Mouse (Mus musculus) stomach, embryonic 14.5 days (tissue): ENCODE results near the gene Plekha7. TPM values are rescaled to one million over a fixed set of nuclear protein-coding genes. Genes with fewer than 3 reads are reported as not detected.

ENCODE experiments used
- ATAC-seq: fragments of 200-750 bp; cut with Nextera tagmentation; 2 replicates; pipeline ENCODE4 v1.8.0; 2017; ENCODE audit warnings: low read depth, moderate TSS enrichment; ENCODE audit not compliant: insufficient number of reproducible peaks, insufficient read depth, low FRiP score
- H3K27ac ChIP-seq: fragments of 300-500 bp; sonication (generic); 2 replicates; pipeline ENCODE4 v1.5.1; 2014; ENCODE audit warnings: mild to moderate bottlenecking, low read length, moderate library complexity, mixed read lengths
- H3K27me3 ChIP-seq: fragments of 300-500 bp; sonication (generic); 2 replicates; pipeline ENCODE4 v1.6.1; 2014; ENCODE audit warnings: low read length, control low read depth, mixed read lengths; ENCODE audit not compliant: control insufficient read depth, insufficient read depth
- H3K36me3 ChIP-seq: fragments of 300-500 bp; sonication (generic); 2 replicates; pipeline ENCODE4 v1.6.1; 2014; ENCODE audit warnings: mild to moderate bottlenecking, control low read depth, low read length, moderate library complexity, mixed read lengths; ENCODE audit not compliant: control insufficient read depth, insufficient read depth
- H3K4me1 ChIP-seq: fragments of 300-500 bp; sonication (generic); 2 replicates; pipeline ENCODE4 v1.6.1; 2014; ENCODE audit warnings: low read length, control low read depth, mixed read lengths; ENCODE audit not compliant: control insufficient read depth, insufficient read depth
- H3K4me2 ChIP-seq: fragments of 300-500 bp; sonication (generic); replicated peaks from 2 replicates; pipeline ENCODE4 v1.6.1; 2014; ENCODE audit warnings: low read depth, low read length, control low read depth
- H3K4me3 ChIP-seq: fragments of 300-500 bp; sonication (generic); 2 replicates; pipeline ENCODE4 v1.5.1; 2014; ENCODE audit warnings: low read depth, low read length, control low read depth
- H3K9ac ChIP-seq: fragments of 300-500 bp; sonication (generic); replicated peaks from 2 replicates; pipeline ENCODE4 v1.6.1; 2014; ENCODE audit warnings: low read depth, mild to moderate bottlenecking, control low read depth, low read length, moderate library complexity, mixed read lengths
- H3K9me3 ChIP-seq: fragments of 300-500 bp; sonication (generic); 2 replicates; pipeline ENCODE4 v1.6.1; 2016; ENCODE audit warnings: low read depth, low read length, control low read depth; ENCODE audit not compliant: control insufficient read depth
- WGBS: fragments of 180-500 bp; shearing (Covaris S2); extraction: QIAGEN DNeasy Blood & Tissue Kit; methylation state at CpG from one replicate; pipeline ENCODE4 v1.1.7; 2014; 5-methylcytosine and 5-hydroxymethylcytosine counted together
- polyA plus RNA-seq: library from polyadenylated mRNA; unstranded; fragments of >200 nt; fragmentation: Nextera tagmentation; extraction: Ambion mirVana; gene quantifications from 2 replicates; pipeline ENCODE4 v1.2.1, GENCODE M21; 2014

The Plekha7 gene
- polyA plus RNA-seq, 1 experiment from 2014 or later, result 12.4 TPM

GRCm38 (mm10) chr7:116298851-116299250, 9.3 kb downstream of the Plekha7 start:
- H3K4me3 ChIP-seq, result no peak overlapping the region
- no peak overlapping the region for H3K4me2 ChIP-seq
- 82% methylated on average over 2 of the region's 2 CpGs for WGBS
- H3K27me3 ChIP-seq, result no peaks in the 10 kb centered on the region
- no peak overlapping the region for H3K27ac ChIP-seq
- ATAC-seq, result no peak
- peaks cover 11% of the 10 kb centered on the region for H3K4me1 ChIP-seq
- H3K9ac ChIP-seq, result no peak overlapping the region
- no peaks in the 10 kb centered on the region for H3K36me3 ChIP-seq
- H3K9me3 ChIP-seq, result no peaks in the 10 kb centered on the region

DNA sequence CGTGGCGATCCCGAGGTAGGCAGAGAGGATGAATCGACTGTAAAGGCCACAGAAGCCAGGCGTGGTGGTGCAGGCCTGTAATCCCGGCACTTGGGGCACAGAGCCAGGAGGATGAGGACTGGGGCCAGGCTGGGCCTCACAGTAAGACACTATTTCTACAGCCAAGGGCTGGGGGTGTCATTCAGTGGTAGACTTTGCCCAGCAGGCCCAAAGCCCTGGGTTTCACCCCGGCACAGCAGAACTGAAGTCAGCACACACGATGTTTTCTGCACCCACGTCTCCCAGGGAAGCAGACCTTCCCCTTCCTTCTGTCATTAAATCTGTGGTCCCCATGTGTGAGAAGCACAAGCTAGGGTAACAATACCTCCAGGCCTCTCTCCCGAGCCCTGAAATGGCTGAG, 9.8 kb downstream of the Plekha7 start:
- H3K9me3 ChIP-seq, result no peaks in the 10 kb centered on the region
- no peak overlapping the region for H3K4me3 ChIP-seq
- WGBS, result 76% methylated on average over 10 of the region's 10 CpGs
- H3K9ac ChIP-seq, result no peak overlapping the region
- peaks cover 11% of the 10 kb centered on the region for H3K4me1 ChIP-seq
- no peak overlapping the region for H3K4me2 ChIP-seq
- ATAC-seq, result no peak
- no peaks in the 10 kb centered on the region for H3K27me3 ChIP-seq
- H3K36me3 ChIP-seq, result no peaks in the 10 kb centered on the region
- no peak overlapping the region for H3K27ac ChIP-seq

- no peak overlapping the region for H3K9ac ChIP-seq
- no peaks in the 10 kb centered on the region for H3K27me3 ChIP-seq
- H3K9me3 ChIP-seq, result no peaks in the 10 kb centered on the region
- no peak overlapping the region for H3K4me2 ChIP-seq
- H3K36me3 ChIP-seq, result no peaks in the 10 kb centered on the region
- H3K4me3 ChIP-seq, result no peak overlapping the region
- no peak for ATAC-seq
- H3K4me1 ChIP-seq, result peaks cover 24% of the 10 kb centered on the region
- WGBS, result 37% methylated on average over 3 of the region's 3 CpGs
- H3K27ac ChIP-seq, result no peak overlapping the region
These were observed 13.2 kb downstream of the Plekha7 start for GRCm38 (mm10) chr7:116294961-116295360.

DNA sequence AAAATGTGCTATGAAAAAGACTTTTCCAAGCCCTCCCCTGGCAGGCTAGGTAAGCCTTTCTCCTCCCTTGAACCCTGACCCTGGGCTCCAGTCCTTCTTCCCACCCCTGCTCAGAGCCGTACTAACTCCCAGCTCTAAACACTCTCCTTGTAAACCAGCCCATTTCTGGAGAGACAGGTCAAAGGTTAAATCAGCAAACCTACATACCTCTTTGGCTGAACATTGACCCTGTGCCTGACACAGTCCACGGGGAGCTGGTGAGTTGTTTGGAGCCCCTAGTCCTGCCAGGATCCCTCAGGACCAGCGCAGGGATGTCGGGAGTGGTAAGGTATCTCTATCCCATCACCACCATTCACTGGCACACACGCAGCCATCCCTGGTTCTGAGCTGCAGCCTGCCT, 15.8 kb downstream of the Plekha7 start:
- H3K4me1 ChIP-seq, result peaks cover 33% of the 10 kb centered on the region
- 41% methylated on average over 5 of the region's 5 CpGs for WGBS
- H3K27ac ChIP-seq, result no peak overlapping the region
- no peak overlapping the region for H3K4me2 ChIP-seq
- H3K9ac ChIP-seq, result no peak overlapping the region
- H3K36me3 ChIP-seq, result no peaks in the 10 kb centered on the region
- no peaks in the 10 kb centered on the region for H3K27me3 ChIP-seq
- H3K4me3 ChIP-seq, result no peak overlapping the region
- no peaks in the 10 kb centered on the region for H3K9me3 ChIP-seq
- ATAC-seq, result 0 out of 2 replicates have a peak, but pooled peaks have one; percentile 4

DNA sequence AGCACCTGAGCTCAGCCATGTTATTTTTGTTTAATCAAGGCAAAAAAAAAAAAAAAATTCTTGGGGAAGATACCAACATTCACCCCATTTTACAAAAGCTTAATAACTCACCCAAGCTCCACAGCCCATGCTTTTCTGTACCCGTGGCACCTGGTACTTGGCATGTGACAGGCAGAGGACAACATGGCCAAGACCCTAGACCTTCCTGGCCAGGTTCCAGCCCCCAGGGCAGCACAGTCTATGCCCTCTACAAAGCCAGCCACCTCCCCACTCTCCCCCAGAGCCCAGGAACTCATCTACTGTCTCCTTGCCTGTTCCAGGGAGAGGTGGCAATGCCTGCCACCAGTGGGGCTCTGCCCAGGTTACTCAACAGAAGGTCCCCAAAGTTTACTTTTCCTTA, 17.6 kb downstream of the Plekha7 start:
- no peak for ATAC-seq
- Histone ChIP-seq H3K36me3 (no peaks in the 10 kb centered on the region), H3K27me3 (no peaks in the 10 kb centered on the region), H3K9me3 (no peaks in the 10 kb centered on the region), H3K27ac (no peak overlapping the region; the same call in 1 of the 2 replicates), H3K9ac (no peak overlapping the region), H3K4me2 (no peak overlapping the region), H3K4me3 (no peak overlapping the region), H3K4me1 (peaks cover 47% of the 10 kb centered on the region)
- 53% methylated on average over 1 of the region's 1 CpGs for WGBS

DNA sequence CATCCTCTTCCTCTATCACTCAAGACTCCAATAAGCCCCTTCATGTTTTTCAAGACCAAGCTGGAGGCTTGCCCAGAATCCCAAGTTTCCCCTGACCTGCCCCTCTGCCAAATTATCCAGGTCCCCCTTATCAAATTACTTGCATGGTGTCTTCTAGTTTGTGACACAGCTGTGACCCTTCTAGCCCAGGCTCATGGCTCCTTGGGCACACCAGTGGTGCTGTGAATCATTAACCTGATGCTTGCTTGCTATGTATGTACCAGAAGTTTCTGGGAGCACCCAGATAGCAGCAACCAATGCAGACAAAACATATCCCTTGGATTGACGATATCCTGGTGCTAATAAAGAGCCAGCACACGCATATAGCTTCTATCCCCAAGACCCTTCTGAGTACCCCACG, 19.2 kb downstream of the Plekha7 start:
- no peak overlapping the region for H3K9ac ChIP-seq
- no peak overlapping the region for H3K4me2 ChIP-seq
- H3K27ac ChIP-seq, result 0 out of 2 replicates have a peak overlapping the region, but pooled peaks have one; percentile 2
- H3K4me3 ChIP-seq, result no peak overlapping the region
- no peaks in the 10 kb centered on the region for H3K36me3 ChIP-seq
- no peak for ATAC-seq
- peaks cover 36% of the 10 kb centered on the region for H3K4me1 ChIP-seq
- H3K9me3 ChIP-seq, result no peaks in the 10 kb centered on the region
- H3K27me3 ChIP-seq, result no peaks in the 10 kb centered on the region
- 69% methylated on average over 3 of the region's 3 CpGs for WGBS

GRCm38 (mm10) chr7:116287959-116288358, 20.2 kb downstream of the Plekha7 start:
- Histone ChIP-seq H3K4me1 (peaks cover 44% of the 10 kb centered on the region), H3K27ac (0 out of 2 replicates have a peak overlapping the region, but pooled peaks have one; percentile 79), H3K9ac (no peak overlapping the region), H3K9me3 (no peaks in the 10 kb centered on the region), H3K27me3 (no peaks in the 10 kb centered on the region), H3K4me2 (no peak overlapping the region), H3K4me3 (no peak overlapping the region), H3K36me3 (no peaks in the 10 kb centered on the region)
- ATAC-seq, result no peak
- 62% methylated on average over 5 of the region's 5 CpGs for WGBS

- H3K4me2 ChIP-seq, result no peak overlapping the region
- peak overlapping the region; percentile 79; the same call in 1 of the 2 replicates for H3K27ac ChIP-seq
- no peaks in the 10 kb centered on the region for H3K27me3 ChIP-seq
- H3K4me3 ChIP-seq, result no peak overlapping the region
- no peak overlapping the region for H3K9ac ChIP-seq
- 15% methylated on average over 11 of the region's 11 CpGs for WGBS
- peaks cover 43% of the 10 kb centered on the region for H3K4me1 ChIP-seq
- no peaks in the 10 kb centered on the region for H3K36me3 ChIP-seq
- no peaks in the 10 kb centered on the region for H3K9me3 ChIP-seq
- peak; percentile 73 for ATAC-seq
These were observed 21.4 kb downstream of the Plekha7 start for GRCm38 (mm10) chr7:116286611-116287355.

DNA sequence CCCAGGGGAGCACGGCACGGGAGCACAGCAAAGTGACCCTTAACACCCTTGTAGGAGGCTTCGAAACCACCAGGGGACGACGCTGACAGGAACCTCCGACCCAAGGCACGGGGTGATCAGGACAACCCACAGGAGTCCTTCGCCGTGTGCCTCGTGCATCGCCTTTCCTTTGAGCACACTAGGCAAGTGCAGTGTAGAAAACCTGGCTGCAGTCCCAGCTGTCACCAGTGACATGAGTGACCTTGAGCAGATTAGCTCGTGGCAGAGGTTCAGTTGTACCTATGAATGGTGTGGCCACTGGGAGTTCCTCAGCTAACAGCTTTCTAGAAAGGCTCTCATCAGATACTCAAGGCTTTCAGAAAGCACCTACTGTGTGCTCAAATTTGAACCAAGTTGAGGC, 22.0 kb downstream of the Plekha7 start:
- H3K27me3 ChIP-seq, result no peaks in the 10 kb centered on the region
- no peak for ATAC-seq
- H3K4me2 ChIP-seq, result no peak overlapping the region
- no peaks in the 10 kb centered on the region for H3K36me3 ChIP-seq
- H3K4me3 ChIP-seq, result no peak overlapping the region
- H3K9me3 ChIP-seq, result no peaks in the 10 kb centered on the region
- WGBS, result 50% methylated on average over 12 of the region's 12 CpGs
- H3K27ac ChIP-seq, result peak overlapping the region; percentile 79; the same call in 1 of the 2 replicates
- H3K9ac ChIP-seq, result no peak overlapping the region
- H3K4me1 ChIP-seq, result peaks cover 43% of the 10 kb centered on the region
